Mouse (Mus musculus): ENCODE results near the gene Tulp1.

DNA sequence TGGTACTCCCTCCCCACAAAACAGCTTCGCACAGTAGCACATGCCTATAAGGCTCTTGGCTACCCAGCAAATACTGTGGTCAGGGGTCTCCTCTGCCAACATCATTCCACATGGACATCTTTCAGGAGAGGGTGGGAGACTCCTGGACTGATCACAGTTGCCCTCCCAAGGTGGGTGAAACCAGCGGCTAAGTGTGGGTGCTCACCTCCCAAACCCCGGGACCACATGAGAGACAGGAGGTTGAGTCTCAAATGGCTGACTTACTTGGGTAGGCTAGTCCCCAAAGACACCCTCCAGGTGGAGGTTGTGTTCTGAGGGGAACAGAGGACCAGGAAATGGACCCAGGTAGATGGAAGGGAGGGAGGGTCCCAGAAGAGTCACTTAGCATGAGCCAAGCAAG, 20.4 kb downstream of the Tulp1 start:
- TF ChIP-seq CTCF (IDR thresholded peaks at IDR 0.05; ENCODE audit: extremely low read depth, insufficient read depth, insufficient read length, insufficient replicate concordance): no peak
- no peak for TF ChIP-seq POLR2A (IDR thresholded peaks at IDR 0.05; ENCODE audit: low read depth, low read length)
